Mouse (Mus musculus): ENCODE measurements at regions not wholly inside any gene's neighbourhood (a gene's known extent, or its start where the extent isn't known, plus 50 kb on each side); places are given as distances from the start of the nearest gene placed in this dataset.

GRCm38 (mm10) chr11:44319136-44319535 lies 80.7 kb upstream of the Il12b start:
- no peak for TF ChIP-seq CTCF (IDR thresholded peaks at IDR 0.05; ENCODE audit: extremely low read depth, insufficient read depth, low read length)
- TF ChIP-seq POLR2A (IDR thresholded peaks at IDR 0.05; ENCODE audit: extremely low read depth, insufficient read depth, low read length): no peak
